Mouse (Mus musculus) heart, postnatal 0 days (tissue): ENCODE results near the gene Cdc42bpg. TPM values are rescaled to one million over a fixed set of nuclear protein-coding genes. Genes with fewer than 3 reads are reported as not detected.
A peak's percentile ranks its signal among the peaks of the same experiment; 100 is the strongest.

ENCODE experiments used
- ATAC-seq: fragments of 200-750 bp; cut with Nextera tagmentation; 2 replicates; pipeline ENCODE4 v1.8.0; 2017; ENCODE audit warnings: low read depth, moderate number of reproducible peaks, moderate library complexity; ENCODE audit not compliant: insufficient read depth
- DNase-seq: peaks from one replicate; pipeline ENCODE4 v3.0.0-alpha.2; 2016; ENCODE audit warnings: low spot score
- H3K27ac ChIP-seq: fragments of 300-500 bp; sonication (generic); 2 replicates; pipeline ENCODE4 v1.5.1; 2014; ENCODE audit warnings: low read depth, mild to moderate bottlenecking
- H3K27me3 ChIP-seq: fragments of 300-500 bp; sonication (generic); 2 replicates; pipeline ENCODE4 v1.6.1; 2014; ENCODE audit warnings: low read length, mixed read lengths; ENCODE audit not compliant: control insufficient read depth, insufficient read depth
- H3K36me3 ChIP-seq: fragments of 300-500 bp; sonication (generic); replicated peaks from 2 replicates; pipeline ENCODE4 v1.6.1; 2014; ENCODE audit warnings: low read length, mixed read lengths; ENCODE audit not compliant: control insufficient read depth, insufficient read depth
- H3K4me1 ChIP-seq: fragments of 300-500 bp; sonication (generic); 2 replicates; pipeline ENCODE4 v1.6.1; 2014; ENCODE audit warnings: antibody characterized with exemption; ENCODE audit not compliant: control insufficient read depth, insufficient read depth
- H3K4me2 ChIP-seq: fragments of 300-500 bp; sonication (generic); 2 replicates; pipeline ENCODE4 v1.6.1; 2014; ENCODE audit warnings: low read depth, mild to moderate bottlenecking, low read length, moderate library complexity
- H3K4me3 ChIP-seq: fragments of 300-500 bp; sonication (generic); 2 replicates; pipeline ENCODE4 v1.5.1; 2014; ENCODE audit warnings: low read depth, low read length
- H3K9ac ChIP-seq: fragments of 300-500 bp; sonication (generic); replicated peaks from 2 replicates; pipeline ENCODE4 v1.6.1; 2014; ENCODE audit warnings: low read depth, low read length, mixed read lengths
- H3K9me3 ChIP-seq: fragments of 300-500 bp; sonication (generic); replicated peaks from 2 replicates; pipeline ENCODE4 v1.6.1; 2016; ENCODE audit warnings: low read length; ENCODE audit not compliant: control insufficient read depth
- CTCF ChIP-seq: IDR thresholded peaks from 2 replicates; pipeline ENCODE4 v1.5.1; 2016; ENCODE audit warnings: antibody characterized with exemption, control low read depth, low read depth
- EP300 ChIP-seq: IDR thresholded peaks from 2 replicates; pipeline ENCODE4 v1.6.1; 2016; ENCODE audit warnings: antibody characterized with exemption, low read depth
- WGBS: fragments of 180-500 bp; shearing (Covaris S2); extraction: QIAGEN DNeasy Blood & Tissue Kit; methylation state at CpG from one replicate; pipeline ENCODE4 v1.1.7; 2014; 5-methylcytosine and 5-hydroxymethylcytosine counted together
- polyA plus RNA-seq: library from polyadenylated mRNA; unstranded; fragments of >200 nt; fragmentation: Nextera tagmentation; extraction: Ambion mirVana; gene quantifications from 2 replicates; pipeline ENCODE4 v1.2.1, GENCODE M21; 2015
- total RNA-seq: library from RNA; depleted of rRNA; stranded (reverse); fragments of >200 nt; gene quantifications from 2 replicates; pipeline ENCODE4 v1.2.3, GENCODE M21; 2014; ENCODE audit warnings: low replicate concordance

The Cdc42bpg gene
- total and polyA plus RNA-seq, 2 experiments from 2014 or later = 0.51 to 9.5 TPM

- Histone ChIP-seq H3K4me3 (no peak overlapping the region), H3K36me3 (no peaks in the 10 kb centered on the region), H3K27ac (no peak overlapping the region), H3K4me2 (no peak overlapping the region), H3K9ac (no peak overlapping the region), H3K27me3 (peaks cover 5% of the 10 kb centered on the region; the same call in 1 of the 2 replicates), H3K9me3 (no peaks in the 10 kb centered on the region), H3K4me1 (peaks cover 5% of the 10 kb centered on the region; the same call in 1 of the 2 replicates)
- TF ChIP-seq CTCF = peak; percentile 88
- no peak for TF ChIP-seq EP300
- 15% methylated on average over 8 of the region's 8 CpGs for WGBS
- ATAC-seq (peak; percentile 70), DNase-seq (peak; percentile 88)
Observed at GRCm38 (mm10) chr19:6268170-6268528, 38.1 kb upstream of the Cdc42bpg start.

- no peak overlapping the region for H3K4me3 ChIP-seq
- no peak for ATAC-seq
Observed at GRCm38 (mm10) chr19:6268670-6269132, 37.6 kb upstream of the Cdc42bpg start.

GRCm38 (mm10) chr19:6269798-6270475 lies 36.3 kb upstream of the Cdc42bpg start:
- H3K36me3 ChIP-seq = no peaks in the 10 kb centered on the region
- H3K4me2 ChIP-seq = no peak overlapping the region
- TF ChIP-seq CTCF = no peak
- TF ChIP-seq EP300 = no peak
- peaks cover 5% of the 10 kb centered on the region; the same call in 1 of the 2 replicates for H3K27me3 ChIP-seq
- no peak for ATAC-seq
- H3K4me3 ChIP-seq = no peak overlapping the region
- no peak for DNase-seq
- 89% methylated on average over 8 of the region's 8 CpGs for WGBS
- no peak overlapping the region for H3K9ac ChIP-seq
- peaks cover 12% of the 10 kb centered on the region; the same call in 1 of the 2 replicates for H3K4me1 ChIP-seq
- H3K27ac ChIP-seq = no peak overlapping the region
- H3K9me3 ChIP-seq = no peaks in the 10 kb centered on the region

More at GRCm38 (mm10) chr19:6268670-6269132, 37.6 kb upstream of the Cdc42bpg start:
- H3K9me3 ChIP-seq = no peaks in the 10 kb centered on the region
- no peak overlapping the region for H3K4me2 ChIP-seq
- H3K4me1 ChIP-seq = peaks cover 7% of the 10 kb centered on the region; the same call in 1 of the 2 replicates
- no peak for TF ChIP-seq EP300
- H3K36me3 ChIP-seq = no peaks in the 10 kb centered on the region
- no peak overlapping the region for H3K27ac ChIP-seq
- peaks cover 5% of the 10 kb centered on the region; the same call in 1 of the 2 replicates for H3K27me3 ChIP-seq
- DNase-seq = no peak
- WGBS = 81% methylated on average over 7 of the region's 7 CpGs
- no peak overlapping the region for H3K9ac ChIP-seq

GRCm38 (mm10) chr19:6270661-6271060 lies 35.6 kb upstream of the Cdc42bpg start:
- no peaks in the 10 kb centered on the region for H3K36me3 ChIP-seq
- H3K27me3 ChIP-seq = peaks cover 5% of the 10 kb centered on the region; the same call in 1 of the 2 replicates
- no peak for ATAC-seq
- no peak overlapping the region for H3K4me2 ChIP-seq
- no peak overlapping the region for H3K4me3 ChIP-seq
- DNase-seq = no peak
- no peaks in the 10 kb centered on the region for H3K9me3 ChIP-seq
- no peak for TF ChIP-seq EP300
- TF ChIP-seq CTCF = no peak
- H3K27ac ChIP-seq = no peak overlapping the region
- H3K9ac ChIP-seq = no peak overlapping the region
- peaks cover 13% of the 10 kb centered on the region; the same call in 1 of the 2 replicates for H3K4me1 ChIP-seq
- 61% methylated on average over 9 of the region's 9 CpGs for WGBS

GRCm38 (mm10) chr19:6271206-6271605 lies 35.0 kb upstream of the Cdc42bpg start:
- TF ChIP-seq CTCF (no peak), EP300 (no peak)
- DNase-seq (no peak), ATAC-seq (no peak)
- H3K9ac ChIP-seq = no peak overlapping the region
- H3K4me2 ChIP-seq = no peak overlapping the region
- H3K4me1 ChIP-seq = peaks cover 19% of the 10 kb centered on the region; the same call in 1 of the 2 replicates
- H3K4me3 ChIP-seq = no peak overlapping the region
- WGBS = 59% methylated on average over 8 of the region's 8 CpGs
- H3K9me3 ChIP-seq = no peaks in the 10 kb centered on the region
- peaks cover 5% of the 10 kb centered on the region; the same call in 1 of the 2 replicates for H3K27me3 ChIP-seq
- H3K36me3 ChIP-seq = no peaks in the 10 kb centered on the region
- no peak overlapping the region for H3K27ac ChIP-seq
